Mouse (Mus musculus) 416B (cell line): ENCODE data around the gene Melk.

Experiments used
- DNase-seq: peaks from one replicate; pipeline ENCODE4 v3.0.0; 2011; ENCODE audit warnings: low read depth

Gene Melk

GRCm38 (mm10) chr4:44300781-44301750 is at the start of gene Melk:
Gene Melk (plus strand): TSS chr4:44300876.
- DNase-seq: peak; percentile 86

- no peak for DNase-seq
These were observed 49.2 kb upstream of the Melk start for GRCm38 (mm10) chr4:44251521-44251920.

- peak; percentile 29 for DNase-seq
These were observed 48.4 kb upstream of the Melk start for GRCm38 (mm10) chr4:44251966-44252916.

- DNase-seq: no peak
These were observed 47.5 kb upstream of the Melk start for GRCm38 (mm10) chr4:44253191-44253590.

GRCm38 (mm10) chr4:44254579-44254978 is 46.1 kb upstream of the Melk start:
- no peak for DNase-seq

GRCm38 (mm10) chr4:44259126-44259525 is 41.5 kb upstream of the Melk start:
- no peak for DNase-seq

- peak; percentile 69 for DNase-seq
These were observed 40.4 kb upstream of the Melk start for GRCm38 (mm10) chr4:44260244-44260643.

GRCm38 (mm10) chr4:44265500-44265899 is 35.2 kb upstream of the Melk start:
- DNase-seq: peak; percentile 30

- no peak for DNase-seq
These were observed 33.2 kb upstream of the Melk start for GRCm38 (mm10) chr4:44267437-44267836.

GRCm38 (mm10) chr4:44269376-44269817 is 31.3 kb upstream of the Melk start:
- DNase-seq: no peak

GRCm38 (mm10) chr4:44271134-44271533 is 29.5 kb upstream of the Melk start:
- DNase-seq: peak; percentile 67

- peak; percentile 34 for DNase-seq
These were observed 18.9 kb upstream of the Melk start for GRCm38 (mm10) chr4:44281597-44282265.

GRCm38 (mm10) chr4:44292534-44292933 is 8.1 kb upstream of the Melk start:
- peak; percentile 69 for DNase-seq

GRCm38 (mm10) chr4:44295837-44296236 is 4.8 kb upstream of the Melk start:
- peak; percentile 17 for DNase-seq

- no peak for DNase-seq
These were observed 5.9 kb downstream of the Melk start for GRCm38 (mm10) chr4:44306585-44306984.

GRCm38 (mm10) chr4:44310429-44310828 is 9.8 kb downstream of the Melk start:
- DNase-seq: peak; percentile 31

- DNase-seq: no peak
These were observed 10.2 kb downstream of the Melk start for GRCm38 (mm10) chr4:44310911-44311310.

GRCm38 (mm10) chr4:44316270-44316809 is 15.7 kb downstream of the Melk start:
- no peak for DNase-seq

- DNase-seq: no peak
These were observed 19.8 kb downstream of the Melk start for GRCm38 (mm10) chr4:44320448-44320847.

GRCm38 (mm10) chr4:44322124-44322523 is 21.4 kb downstream of the Melk start:
- DNase-seq: peak; percentile 28

- peak; percentile 58 for DNase-seq
These were observed 24.8 kb downstream of the Melk start for GRCm38 (mm10) chr4:44325453-44325852.
